Mouse (Mus musculus) left cerebral cortex, postnatal 10 days (tissue): ENCODE measurements around the gene Aacs. TPM values are rescaled to one million over a fixed set of nuclear protein-coding genes. Genes with fewer than 3 reads are reported as not detected.

Experiments used
- DNase-seq, 2 experiments: peaks; one replicate each; pipeline ENCODE4 v3.0.0; 2021 to 2022; ENCODE audit warnings: low spot score in 2 of 2, mixed read lengths in 1 of 2; ENCODE audit errors: extremely low spot score in 1 of 2
- intact Hi-C: fragments of 180-260 bp; cut with DNase I; formaldehyde crosslinking; loops from one replicate; pipeline ENCODE4 v1.15.1; 2025
- total RNA-seq, 2 experiments: library from RNA; stranded (reverse); gene quantifications; 2 replicates each; pipeline ENCODE4 v1.2.3; 2021

Aacs gene
- total RNA-seq, 2 experiments from 2014 or later, result 84.1 to 96.1 TPM

DNA sequence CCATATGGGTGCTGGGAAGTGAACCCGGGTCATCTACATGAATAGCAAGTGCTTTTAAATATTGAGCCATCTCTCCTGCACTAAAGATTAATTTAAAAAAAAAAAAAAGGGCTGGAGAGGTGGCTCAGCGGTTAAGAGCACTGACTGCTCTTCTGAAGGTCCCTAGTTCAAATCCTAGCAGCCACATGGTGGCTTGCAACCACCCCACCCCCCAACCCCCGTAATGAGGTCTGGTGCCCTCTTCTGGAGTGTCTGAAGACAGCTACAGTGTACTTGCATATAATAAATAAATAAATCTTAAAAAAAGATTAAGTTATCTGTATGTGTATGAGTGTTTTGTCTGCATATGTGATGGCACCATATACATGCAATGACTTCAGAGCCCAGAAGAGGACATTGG, 15.0 kb upstream of the Aacs start:
- DNase-seq, result no peak
- intact Hi-C loops, result no loop called here

DNA sequence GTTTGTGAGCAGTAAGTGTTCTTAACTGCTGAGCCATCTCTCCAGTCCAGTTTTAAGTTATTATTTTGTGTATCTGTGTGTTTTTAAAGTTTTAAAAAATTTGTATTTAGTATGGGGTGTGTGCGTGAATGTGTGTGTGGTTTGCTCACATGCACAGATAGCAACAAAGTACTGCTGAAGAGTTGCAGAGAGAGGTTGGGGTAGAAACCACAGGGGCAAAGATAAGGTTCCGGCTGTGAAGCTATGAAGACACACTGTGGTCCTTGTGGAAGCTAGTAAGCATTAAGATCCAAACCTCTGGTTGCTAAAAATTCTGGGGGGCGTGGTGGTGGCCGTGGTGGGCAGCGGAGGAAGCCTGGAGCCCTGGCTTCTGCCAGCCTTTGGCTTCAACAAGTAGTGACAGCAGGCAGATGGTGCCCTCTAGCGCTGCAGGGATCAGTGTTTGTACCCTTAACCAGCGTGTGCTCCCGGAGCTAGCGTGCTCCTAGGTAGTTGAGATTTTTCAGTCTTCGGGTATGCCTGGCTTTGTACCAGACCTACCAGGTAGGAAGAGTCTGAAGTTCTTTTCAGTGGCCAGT, 13.7 kb upstream of the Aacs start:
- DNase-seq, result peak in 1 of 2 experiments; percentile 52
- intact Hi-C loops, result no loop called here

DNA sequence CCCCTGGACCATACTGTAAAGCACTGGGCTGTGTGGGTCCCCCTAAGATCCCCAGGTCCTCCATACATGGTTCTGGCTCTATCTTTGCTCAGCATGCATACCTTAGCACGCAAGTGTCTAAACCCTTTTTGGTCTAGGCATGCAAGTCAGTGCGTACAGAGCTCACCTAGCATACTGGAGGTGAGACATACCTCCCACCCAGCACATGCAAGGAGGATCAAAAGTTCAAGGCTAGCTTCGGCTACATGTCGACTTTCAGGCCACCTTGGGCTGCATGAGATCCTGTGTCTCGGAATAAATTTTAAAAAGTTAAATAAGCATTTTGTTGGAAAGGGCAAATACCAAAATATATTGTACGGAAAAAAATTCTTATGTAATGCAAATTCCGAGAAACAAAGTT, 10.4 kb upstream of the Aacs start:
- DNase-seq, result no peak
- intact Hi-C loops, result no loop called here

DNA sequence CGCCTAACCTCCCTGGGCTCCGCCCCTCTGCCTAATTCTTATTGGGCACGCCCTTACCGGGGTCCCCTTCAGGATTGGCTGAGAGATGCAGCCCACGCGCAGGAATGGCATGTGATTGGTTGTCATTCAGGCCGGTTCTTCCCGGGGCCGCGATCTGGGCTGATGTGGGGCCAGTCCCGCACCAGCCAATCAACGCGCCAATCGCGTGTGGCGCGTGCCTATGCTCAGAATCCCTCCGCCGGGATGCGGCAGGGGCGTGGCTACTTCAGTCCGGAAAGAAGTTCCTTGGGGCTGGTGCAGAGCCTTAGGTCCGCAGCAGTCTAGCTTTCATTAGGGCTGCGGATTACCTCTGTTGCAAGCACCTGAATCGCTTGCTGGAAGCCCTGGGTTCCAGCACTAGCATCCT, 9.9 kb upstream of the Aacs start:
- intact Hi-C loops, result no loop called here
- peak; percentile 98 for DNase-seq

DNA sequence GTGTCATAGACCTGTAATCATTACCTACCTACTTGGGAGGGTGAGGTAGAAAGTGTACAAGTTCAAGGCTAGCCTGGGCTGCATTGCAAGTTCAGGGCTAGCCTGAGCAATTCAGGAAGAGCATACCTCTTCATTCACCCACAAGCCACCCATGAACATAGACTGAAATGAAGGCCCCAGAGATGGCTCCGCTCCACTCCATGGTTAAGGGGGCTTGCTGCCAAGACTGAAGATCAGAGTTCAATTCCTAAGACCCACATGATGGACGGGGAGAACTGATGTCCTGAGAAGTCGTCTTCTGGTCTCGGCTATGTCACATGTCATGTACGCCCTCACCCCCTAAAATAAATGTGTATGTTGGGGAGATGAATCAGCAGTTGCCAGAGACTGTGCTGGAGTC, 9.1 kb upstream of the Aacs start:
- intact Hi-C loops, result no loop called here

DNA sequence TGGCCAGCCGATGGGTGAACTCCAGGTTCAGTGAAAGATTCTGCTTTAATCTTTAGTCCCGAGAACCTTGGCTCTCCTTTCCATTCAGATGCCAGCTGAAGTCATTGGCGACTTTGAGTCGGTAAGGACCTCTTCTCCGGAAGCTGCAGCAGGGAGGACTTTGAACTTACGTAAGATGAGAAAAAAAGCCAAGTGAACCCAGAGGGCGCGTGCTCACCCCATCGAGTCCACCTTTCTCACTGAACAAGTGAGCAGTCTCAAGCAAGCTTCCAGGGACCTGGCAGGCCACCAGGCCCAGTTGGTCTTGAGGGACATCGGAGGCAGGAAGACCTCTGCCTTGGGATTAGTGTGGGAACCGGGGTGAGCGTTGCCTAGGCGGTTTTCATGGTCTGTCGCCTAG, 8.4 kb upstream of the Aacs start:
- no peak for DNase-seq
- intact Hi-C loops, result no loop called here

More for the DNA sequence above, 9.1 kb upstream of the Aacs start:
- no peak for DNase-seq

DNA sequence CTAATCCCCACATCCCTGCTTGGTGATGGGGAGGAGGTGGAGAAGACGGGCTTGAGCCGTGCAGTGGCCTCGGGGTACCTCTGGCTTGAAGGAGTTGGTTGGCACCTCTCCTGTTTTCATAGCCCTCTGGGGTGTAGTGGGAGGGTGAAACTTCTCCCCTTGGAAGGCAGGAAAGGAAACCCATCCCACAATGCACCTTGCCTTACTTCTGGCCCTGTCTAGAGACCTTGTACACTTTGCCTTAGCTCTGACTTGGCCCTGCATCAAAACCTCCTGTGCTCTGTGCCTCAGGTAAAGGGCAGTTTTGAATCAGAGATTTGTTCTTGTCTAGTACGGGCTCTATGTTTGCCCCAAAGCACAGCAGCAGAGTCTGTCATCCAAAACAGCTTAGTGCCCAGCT, 4.9 kb upstream of the Aacs start:
- no peak for DNase-seq
- intact Hi-C loops, result no loop called here

DNA sequence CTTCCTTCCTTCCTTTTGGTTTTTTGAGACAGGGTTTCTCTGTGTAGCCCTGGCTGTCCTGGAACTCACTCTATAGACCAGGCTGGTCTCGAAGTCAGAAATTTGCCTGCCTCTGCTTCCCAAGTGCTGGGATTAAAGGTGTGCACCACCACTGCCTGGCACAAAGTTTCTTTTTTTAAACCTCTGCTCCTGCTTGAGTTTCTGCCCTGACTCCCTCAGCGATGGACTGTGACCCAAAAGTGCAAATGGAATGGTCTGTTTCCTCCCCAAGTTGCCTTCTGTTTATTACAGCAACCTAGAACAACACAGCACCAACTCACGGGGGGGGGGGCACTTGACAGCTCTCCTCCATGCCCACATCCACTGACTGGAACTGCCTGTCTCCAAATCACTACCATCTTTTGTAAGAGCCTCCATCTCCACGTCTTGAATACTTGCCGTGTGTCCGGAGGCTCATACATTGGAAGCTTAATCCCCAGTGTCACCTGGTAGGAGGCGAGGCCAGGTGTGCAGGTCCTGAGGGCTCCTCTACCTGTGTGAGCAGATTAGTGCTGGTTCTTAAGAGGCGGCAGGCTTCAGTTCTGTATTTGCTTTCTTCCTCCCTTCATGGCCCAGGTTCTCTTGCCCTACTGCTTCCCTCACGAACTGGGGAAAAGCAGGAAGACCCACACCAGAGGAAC, 2.7 kb upstream of the Aacs start:
- intact Hi-C loops, result no loop called here
- no peak for DNase-seq

DNA sequence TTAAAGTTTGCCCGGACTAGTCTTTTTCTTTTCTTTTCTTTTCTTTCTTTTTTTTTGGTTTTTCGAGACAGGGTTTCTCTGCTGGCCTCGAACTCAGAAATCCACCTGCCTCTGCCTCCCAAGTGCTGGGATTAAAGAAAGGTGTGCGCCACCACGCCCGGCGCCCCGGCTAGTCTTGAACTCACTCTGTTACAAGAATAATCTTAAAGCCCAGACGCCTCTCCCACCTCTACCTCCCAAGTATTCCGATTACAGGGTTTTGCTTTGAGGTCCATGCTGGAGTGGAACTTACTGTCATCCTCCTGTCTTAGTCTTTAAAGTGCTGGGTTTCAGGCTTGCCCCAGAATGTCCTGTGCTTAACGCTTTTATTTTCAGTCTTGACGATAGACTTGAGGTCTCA, 584 bp upstream of the Aacs start:
- no peak for DNase-seq
- intact Hi-C loops, result no loop called here

DNA sequence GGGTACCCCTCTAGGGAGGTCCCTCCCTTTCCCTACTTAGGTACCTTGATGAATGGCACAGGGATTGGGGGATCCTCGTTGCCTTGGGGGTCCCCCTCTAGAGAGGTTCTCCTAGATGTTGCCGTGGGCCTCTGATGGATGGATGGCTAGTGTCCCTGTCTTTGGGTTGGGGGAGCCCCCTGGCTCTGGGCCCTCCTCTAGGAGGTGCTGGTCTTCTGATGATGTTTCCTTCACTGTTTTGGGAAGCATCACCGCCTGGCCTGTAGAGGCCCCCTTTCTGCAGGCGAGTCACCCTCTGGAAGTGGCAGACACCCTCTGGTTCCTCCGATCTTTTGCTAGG, 642 bp downstream of the Aacs start:
- intact Hi-C loops, result no loop called here
- DNase-seq, result peak in 1 of 2 experiments; percentile 62

DNA sequence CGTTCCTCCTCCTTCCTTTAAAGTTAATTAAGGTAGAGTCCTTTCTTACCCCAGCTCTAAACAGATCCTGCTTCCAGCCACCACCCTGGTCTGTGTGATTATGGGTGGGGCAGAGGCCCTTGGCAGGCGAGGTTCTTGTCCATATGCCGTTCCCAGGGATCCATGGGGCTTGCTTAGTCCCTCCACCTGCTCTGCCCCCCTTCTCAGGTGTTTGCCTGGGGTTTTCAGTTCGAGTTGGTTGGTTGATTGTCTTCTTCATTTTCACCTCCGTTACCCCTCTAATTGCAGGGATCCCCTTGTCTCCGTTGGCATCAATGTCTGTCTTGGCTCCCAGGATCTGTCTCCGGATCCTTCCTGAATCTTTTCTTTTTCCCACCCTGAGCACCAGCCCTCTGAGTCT, 1.2 kb downstream of the Aacs start:
- no peak for DNase-seq
- intact Hi-C loops, result no loop called here

DNA sequence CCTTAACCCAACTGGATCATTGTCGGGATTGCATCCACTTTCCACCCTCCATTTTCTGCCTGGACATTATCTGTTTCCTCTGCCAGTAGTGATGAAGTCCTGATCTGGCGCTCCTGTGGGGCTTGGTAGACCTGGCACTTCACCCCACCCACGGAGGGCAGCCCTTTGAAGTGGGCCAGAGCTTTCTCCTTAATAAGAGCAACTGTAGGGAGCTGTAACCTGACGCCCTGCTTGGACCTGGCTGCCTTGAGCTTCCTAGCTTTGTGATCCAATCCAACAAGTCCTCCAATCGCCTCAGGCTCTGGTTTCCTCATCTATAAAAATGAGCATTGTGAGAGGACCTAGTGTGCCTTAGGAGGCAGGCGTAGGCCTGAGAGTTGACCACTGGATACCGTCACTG, 1.9 kb downstream of the Aacs start:
- intact Hi-C loops, result no loop called here
- no peak for DNase-seq

DNA sequence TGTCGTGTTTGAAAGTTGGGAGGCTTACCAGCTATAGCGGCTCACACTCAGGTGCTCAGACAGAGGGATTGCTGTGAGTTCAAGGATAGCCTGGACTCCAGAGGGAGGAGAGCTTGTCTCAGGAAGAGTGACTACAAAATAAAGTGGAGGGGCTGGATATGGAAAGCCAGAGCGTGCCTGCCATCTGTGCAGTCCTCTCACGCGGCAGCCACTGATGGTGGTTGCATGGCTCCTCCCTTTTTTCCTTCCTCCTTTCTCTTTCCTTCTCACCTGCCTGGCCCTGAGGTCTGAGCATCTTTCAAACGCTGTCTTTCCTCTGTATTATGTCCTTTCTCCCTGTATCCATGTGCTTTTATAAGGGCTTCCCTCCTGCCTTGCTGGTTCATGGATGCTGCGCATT, 2.4 kb downstream of the Aacs start:
- intact Hi-C loops, result no loop called here

DNA sequence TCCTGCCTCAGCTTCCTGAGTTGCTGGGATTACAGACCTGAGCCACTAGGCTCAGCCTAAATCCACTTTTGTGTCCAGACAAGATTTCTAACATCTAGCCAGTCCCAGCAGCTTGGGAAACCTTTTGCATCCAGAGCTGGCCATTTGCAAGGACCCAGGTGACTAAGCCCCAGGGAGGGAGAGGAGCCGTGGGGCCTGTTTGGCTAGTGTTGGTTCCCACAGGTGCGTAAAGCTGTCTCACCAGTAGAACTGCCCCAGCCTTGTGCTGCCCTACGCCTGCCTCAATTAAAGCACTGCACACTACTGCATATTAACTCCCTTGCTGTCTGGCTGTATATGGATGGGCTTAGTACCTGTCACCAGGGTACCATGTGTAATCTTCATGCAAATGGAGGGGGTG, 3.8 kb downstream of the Aacs start:
- no peak for DNase-seq
- intact Hi-C loops, result no loop called here

More for the DNA sequence above, 2.4 kb downstream of the Aacs start:
- no peak for DNase-seq

DNA sequence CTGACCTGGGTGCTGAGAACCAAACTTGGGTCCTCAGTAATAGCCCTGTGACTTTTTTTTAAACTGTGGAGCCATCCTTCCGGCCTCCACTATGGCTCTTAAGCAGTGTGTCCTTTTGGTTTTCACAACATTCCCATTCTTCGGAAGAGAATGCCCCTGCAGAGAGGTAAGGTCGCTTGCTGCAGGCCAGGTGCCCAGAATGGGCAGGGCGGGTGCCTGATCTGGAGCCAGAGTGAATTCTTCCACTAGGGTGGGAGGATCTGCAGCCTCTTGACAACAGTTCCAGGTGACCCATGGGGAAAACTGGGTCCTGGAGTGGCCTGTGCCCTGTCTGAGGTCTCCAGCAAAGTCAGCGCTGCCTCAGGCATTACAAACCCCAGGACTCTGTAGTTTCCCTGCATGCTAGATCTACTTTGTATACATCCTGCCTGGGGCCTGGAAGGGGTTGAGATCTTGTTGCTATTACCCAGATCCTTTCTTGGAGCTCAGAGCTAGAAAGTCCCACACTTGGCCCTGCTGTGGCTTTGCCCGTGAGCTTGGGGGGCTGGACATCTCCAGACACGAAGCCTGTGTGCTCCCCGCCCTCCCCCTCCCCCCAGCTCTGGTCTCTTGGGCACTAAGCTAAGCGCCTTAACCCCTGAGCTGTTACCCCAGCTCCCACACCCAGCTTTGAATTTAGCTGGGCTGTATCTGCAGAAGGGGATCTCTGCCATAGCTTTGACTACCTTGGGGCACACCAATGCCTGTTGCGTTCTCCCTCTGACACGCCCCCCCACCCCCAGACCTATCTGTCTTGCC, 5.0 kb downstream of the Aacs start:
- intact Hi-C loops, result no loop called here
- DNase-seq, result no peak

DNA sequence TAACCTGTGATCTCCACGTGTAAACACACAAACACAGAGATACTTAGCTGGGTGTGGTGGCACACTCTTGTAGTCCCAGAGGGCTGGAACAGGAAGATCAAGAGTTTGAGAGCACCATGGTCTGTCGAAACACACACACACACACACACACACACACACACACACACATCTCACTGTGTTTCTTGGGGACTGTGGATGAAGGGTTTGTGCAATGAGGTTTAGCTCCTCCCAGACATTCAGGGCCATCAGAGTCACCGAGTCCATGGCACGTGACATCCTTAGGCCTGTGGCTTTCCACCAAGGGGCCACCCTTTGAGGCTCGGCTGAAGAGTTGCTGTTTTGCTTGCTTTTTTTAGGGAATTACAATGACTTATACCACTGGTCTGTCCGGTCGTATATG, 6.9 kb downstream of the Aacs start:
- intact Hi-C loops, result no loop called here

DNA sequence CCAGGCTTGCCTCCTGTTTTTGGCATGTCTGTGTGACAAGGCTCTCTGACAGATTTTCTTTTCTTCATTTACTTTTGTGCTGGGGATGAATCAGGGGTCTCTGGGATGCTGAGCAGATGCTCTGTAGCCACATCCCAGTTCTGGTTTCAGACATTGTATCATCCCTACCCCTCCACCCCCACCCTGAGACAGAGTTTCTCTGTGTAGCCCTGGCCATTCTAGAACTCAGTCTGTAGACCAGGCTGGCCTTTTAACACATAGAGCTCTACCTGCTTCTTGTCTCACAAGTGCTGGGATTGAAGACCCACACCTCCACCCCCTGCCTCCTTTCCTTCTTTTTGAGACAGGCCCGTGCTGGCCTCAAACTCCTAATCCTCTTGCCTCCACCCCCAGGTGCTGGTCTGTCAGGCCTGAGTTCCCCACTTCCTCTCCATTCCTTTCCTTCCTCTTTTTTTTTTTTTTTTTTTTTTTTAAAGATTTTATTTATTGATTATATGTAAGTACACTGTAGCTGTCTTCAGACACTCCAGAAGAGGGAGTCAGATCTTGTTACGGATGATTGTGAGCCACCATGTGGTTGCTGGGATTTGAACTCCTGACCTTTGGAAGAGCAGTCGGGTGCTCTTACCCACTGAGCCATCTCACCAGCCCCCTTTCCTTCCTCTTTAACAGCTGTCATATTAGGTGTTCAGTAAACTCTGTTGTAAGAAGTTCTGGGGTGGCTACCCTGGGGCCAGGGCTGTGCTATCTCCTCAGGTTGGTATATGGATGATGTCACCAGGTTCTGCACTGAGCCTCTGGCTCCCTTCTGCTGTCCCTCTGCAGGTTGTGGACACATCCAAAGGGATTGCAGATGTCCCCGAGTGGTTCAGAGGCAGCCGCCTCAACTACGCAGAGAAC, 8.3 kb downstream of the Aacs start:
- DNase-seq, result no peak
- intact Hi-C loops, result no loop called here

More for the DNA sequence above, 6.9 kb downstream of the Aacs start:
- DNase-seq, result no peak

DNA sequence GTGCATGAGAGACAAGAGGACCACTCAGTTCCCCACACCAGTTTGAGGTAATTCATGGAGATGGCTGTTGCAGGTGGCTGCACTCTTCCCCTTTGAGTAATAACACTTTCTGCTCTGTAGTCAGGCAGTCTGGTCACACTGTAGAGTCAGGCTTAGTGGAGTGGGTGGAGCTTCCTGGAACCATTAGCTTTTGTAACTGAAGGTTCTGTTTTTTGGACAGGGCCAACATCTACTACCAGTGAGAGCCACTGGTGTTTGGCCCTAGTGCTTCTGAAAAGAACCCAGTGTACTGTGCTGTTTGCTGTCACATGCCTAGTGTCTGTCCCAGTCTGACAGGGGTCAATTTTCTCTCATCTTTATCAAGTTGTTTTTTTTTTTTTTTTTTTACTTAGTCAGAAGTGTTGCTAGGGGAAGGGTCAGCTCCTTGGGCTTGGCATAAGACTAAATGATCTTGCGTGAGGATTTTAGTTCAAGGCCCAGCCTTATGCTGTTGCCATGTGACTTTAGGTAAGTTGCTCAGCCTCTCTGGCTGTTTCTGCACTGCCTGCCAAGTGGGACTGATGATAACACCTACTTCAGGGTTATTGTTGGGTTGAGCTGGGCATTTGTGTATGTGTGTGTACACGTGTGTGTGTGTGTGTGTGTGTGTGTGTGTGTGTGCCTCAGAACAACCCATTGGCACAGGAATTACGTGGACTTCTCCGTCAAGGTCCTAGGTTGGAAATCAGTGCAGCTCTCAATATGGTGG, 9.6 kb downstream of the Aacs start:
- no peak for DNase-seq
- intact Hi-C loops, result no loop called here

DNA sequence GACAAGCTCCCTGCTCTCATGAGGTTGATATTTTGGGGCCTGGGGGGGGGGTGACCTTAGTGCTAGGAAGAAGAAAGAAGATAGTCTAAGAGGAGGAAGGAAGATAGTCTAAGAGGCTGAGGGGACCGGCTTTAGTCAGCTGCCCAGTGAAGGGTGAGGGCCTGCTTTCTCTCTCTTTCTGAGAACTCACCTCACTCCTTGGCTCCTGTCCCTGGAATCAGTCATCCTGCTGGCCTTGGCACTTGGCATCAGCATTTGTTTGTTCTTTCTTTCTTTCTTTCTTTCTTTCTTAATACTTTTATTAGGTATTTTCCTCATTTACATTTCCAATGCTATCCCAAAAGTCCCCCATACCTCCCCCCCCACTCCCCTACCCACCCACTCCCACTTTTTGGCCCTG, 10.5 kb downstream of the Aacs start:
- DNase-seq, result no peak
- intact Hi-C loops, result no loop called here
